Mouse (Mus musculus): ENCODE measurements around the gene Rpl18. TPM values are rescaled to one million over a fixed set of nuclear protein-coding genes. Genes with fewer than 3 reads are reported as not detected.
A peak's percentile ranks its signal among the peaks of the same experiment; 100 is the strongest.

Rpl18 gene
- polyA plus RNA-seq, 1 experiment: 1,792 TPM

DNA sequence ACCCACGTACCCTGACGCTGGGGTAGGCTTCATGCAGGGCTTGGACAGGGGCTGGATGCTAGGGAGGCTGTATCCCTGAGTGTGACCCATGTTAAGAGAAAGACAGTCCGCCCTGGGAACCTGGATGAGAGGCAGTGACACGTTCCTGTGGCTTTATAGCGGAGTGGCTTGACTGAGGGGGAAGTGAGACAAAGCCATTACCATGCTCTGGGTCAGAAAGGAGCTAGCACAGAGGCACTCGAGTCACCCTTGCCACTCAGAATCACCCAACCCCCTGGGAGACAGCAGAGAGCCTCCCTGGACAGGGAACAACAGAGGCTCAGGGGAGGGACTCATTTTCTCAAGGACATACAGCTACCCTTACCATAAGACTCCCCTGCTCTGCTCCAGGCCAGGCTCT, 26.2 kb upstream of the Rpl18 start:
- no peaks in the 10 kb centered on the region for H3K36me3 ChIP-seq (ENCODE audit: control insufficient read depth, insufficient read depth, low read length)
- H3K4me1 ChIP-seq (ENCODE audit: control insufficient read depth, insufficient read depth, insufficient read length): peaks cover 4% of the 10 kb centered on the region; the same call in 1 of the 2 replicates
- TF ChIP-seq POLR2A (IDR thresholded peaks at IDR 0.05; ENCODE audit: low read depth, low read length): no peak
- TF ChIP-seq CTCF (IDR thresholded peaks at IDR 0.05; ENCODE audit: extremely low read depth, insufficient read depth, insufficient read length, insufficient replicate concordance): no peak
- no peak overlapping the region for H3K4me3 ChIP-seq (ENCODE audit: extremely low read depth, insufficient read depth, insufficient read length)
- 43% methylated on average over 6 of the region's 6 CpGs for WGBS
- H3K27ac ChIP-seq (ENCODE audit: insufficient read depth, low read length): no peak overlapping the region
- H3K27me3 ChIP-seq (ENCODE audit: control insufficient read depth, insufficient read depth, low read length): no peaks in the 10 kb centered on the region
- DNase-seq (ENCODE audit: low read depth in 1 of 2, low spot score in 2 of 2): no peak

DNA sequence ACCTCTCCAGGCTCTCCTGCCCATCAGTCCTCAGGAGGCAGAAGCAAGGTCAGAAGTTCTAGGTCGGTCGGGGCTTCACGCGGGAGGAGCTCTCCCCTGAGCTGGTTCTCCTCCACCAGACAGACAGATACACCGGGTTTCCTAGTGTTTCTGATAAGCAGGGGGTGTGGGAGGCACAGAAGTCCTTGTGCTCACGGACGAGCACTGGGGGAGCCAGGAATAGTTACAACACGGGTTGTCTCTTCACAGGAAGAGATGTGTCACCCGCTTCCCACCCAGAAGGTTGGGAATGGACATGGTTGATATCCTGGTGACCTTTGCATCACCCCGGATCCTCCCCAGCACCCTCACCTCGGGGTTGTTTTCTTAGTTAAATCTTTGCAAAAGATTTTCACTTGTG, 25.5 kb upstream of the Rpl18 start:
- Histone ChIP-seq H3K36me3 (ENCODE audit: control insufficient read depth, insufficient read depth, low read length) (no peaks in the 10 kb centered on the region), H3K4me1 (ENCODE audit: control insufficient read depth, insufficient read depth, insufficient read length) (peaks cover 4% of the 10 kb centered on the region; the same call in 1 of the 2 replicates), H3K27ac (ENCODE audit: insufficient read depth, low read length) (no peak overlapping the region), H3K27me3 (ENCODE audit: control insufficient read depth, insufficient read depth, low read length) (no peaks in the 10 kb centered on the region), H3K4me3 (ENCODE audit: extremely low read depth, insufficient read depth, insufficient read length) (no peak overlapping the region)
- no peak for DNase-seq (ENCODE audit: low read depth in 1 of 2, low spot score in 2 of 2)
- WGBS: 81% methylated on average over 11 of the region's 11 CpGs
- TF ChIP-seq CTCF (IDR thresholded peaks at IDR 0.05; ENCODE audit: extremely low read depth, insufficient read depth, insufficient read length, insufficient replicate concordance) (no peak), POLR2A (IDR thresholded peaks at IDR 0.05; ENCODE audit: low read depth, low read length) (no peak)

DNA sequence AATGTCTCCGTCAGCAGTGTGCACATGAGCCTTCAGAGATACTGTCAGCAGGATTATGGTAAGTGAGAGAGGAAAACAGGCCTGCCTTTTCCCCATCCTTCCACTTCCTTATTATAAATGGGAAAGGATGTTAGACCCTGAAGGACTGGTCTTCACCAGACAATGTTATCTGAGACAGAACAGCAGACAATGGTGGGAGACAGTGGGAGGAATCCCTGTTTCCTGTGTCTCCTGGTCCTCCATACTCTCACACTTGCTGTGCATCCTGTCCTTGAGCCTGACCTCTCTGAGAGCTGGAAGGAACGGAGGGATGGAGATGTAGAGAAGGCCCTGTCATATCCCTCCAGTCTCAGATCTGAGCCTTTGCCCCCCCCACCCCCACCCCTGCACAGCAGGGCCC, 22.9 kb upstream of the Rpl18 start:
- WGBS: 80% methylated on average over 2 of the region's 2 CpGs
- no peak for DNase-seq (ENCODE audit: low read depth in 1 of 2, low spot score in 2 of 2)
- no peak overlapping the region for H3K4me3 ChIP-seq (ENCODE audit: extremely low read depth, insufficient read depth, insufficient read length)

DNA sequence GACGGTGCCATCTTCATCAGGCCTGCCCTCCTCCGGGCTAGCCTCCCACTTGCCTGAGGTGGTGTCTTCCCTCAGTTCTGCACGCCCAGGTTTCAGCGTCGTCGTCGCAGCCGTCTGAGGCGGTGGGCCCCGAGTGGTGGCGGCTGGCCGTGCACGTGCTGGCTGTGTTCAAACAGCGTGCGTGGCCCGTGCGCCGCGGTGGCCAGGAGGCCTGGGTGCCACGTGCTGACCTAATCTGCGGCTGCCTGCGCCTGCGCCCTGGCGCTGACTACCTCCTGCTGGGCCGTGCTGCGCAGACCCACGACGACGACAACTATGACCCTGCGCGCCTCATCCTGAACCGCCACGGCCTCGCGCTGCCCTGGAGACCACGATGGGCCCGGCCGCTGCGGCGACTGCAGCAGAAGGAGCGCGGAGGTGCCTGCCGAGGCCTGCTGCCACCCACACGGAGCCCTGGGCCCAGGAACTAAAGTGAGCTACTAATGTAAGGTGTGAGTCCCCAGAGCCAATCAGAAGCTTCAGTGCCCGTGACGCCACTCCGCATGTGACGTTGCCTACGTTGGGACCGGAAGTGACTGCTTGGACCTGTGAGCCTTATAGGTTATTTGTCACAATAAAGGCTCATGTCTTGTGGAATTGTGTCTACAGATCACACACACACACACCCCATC, 21.2 kb upstream of the Rpl18 start, which contains the start of gene Sec1:
Gene Sec1 (minus strand): TSS at position 482 of the 671 bp plus-strand sequence.
- 0 out of 2 replicates have a peak within 1 kb of the TSS, but pooled peaks have one; percentile 28 for H3K27ac ChIP-seq (ENCODE audit: insufficient read depth, low read length)
- DNase-seq (ENCODE audit: low read depth in 1 of 2, low spot score in 2 of 2): no peak
- H3K4me3 ChIP-seq (ENCODE audit: extremely low read depth, insufficient read depth, insufficient read length): no peak within 1 kb of the TSS
- 95% methylated on average over 50 of the region's 50 CpGs for WGBS
- no peaks in the 10 kb centered on the region for H3K4me1 ChIP-seq (ENCODE audit: control insufficient read depth, insufficient read depth, insufficient read length)
- no peaks in the 10 kb centered on the region for H3K27me3 ChIP-seq (ENCODE audit: control insufficient read depth, insufficient read depth, low read length)
- no peak for TF ChIP-seq CTCF (IDR thresholded peaks at IDR 0.05; ENCODE audit: extremely low read depth, insufficient read depth, insufficient read length, insufficient replicate concordance)
- TF ChIP-seq POLR2A (IDR thresholded peaks at IDR 0.05; ENCODE audit: low read depth, low read length): no peak
- H3K36me3 ChIP-seq (ENCODE audit: control insufficient read depth, insufficient read depth, low read length): no peaks in the 10 kb centered on the region

More for the DNA sequence above, 22.9 kb upstream of the Rpl18 start:
- Histone ChIP-seq H3K36me3 (ENCODE audit: control insufficient read depth, insufficient read depth, low read length) (no peaks in the 10 kb centered on the region), H3K27ac (ENCODE audit: insufficient read depth, low read length) (no peak overlapping the region), H3K27me3 (ENCODE audit: control insufficient read depth, insufficient read depth, low read length) (no peaks in the 10 kb centered on the region), H3K4me1 (ENCODE audit: control insufficient read depth, insufficient read depth, insufficient read length) (no peaks in the 10 kb centered on the region)
- no peak for TF ChIP-seq CTCF (IDR thresholded peaks at IDR 0.05; ENCODE audit: extremely low read depth, insufficient read depth, insufficient read length, insufficient replicate concordance)
- TF ChIP-seq POLR2A (IDR thresholded peaks at IDR 0.05; ENCODE audit: low read depth, low read length): no peak

DNA sequence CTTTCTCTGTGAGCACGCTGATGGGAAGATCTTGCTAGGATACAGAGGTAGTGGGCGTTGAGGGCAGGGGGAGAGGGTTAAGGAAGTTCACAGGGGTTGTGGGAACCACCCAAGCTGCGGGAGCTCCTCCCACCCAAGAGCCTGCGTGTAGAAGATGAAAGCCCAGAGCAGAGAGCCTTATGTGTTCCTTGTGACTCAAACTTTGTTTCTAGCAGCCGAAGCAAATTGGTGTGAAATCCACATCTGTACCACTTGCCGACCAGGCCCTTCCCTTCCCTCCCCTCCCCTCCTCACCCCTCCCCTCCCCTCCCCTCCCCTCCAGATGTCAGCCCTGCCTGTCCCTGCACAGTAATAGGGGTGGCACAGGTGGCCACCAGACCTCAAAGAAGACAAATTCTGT, 20.2 kb upstream of the Rpl18 start:
- H3K4me1 ChIP-seq (ENCODE audit: control insufficient read depth, insufficient read depth, insufficient read length): peaks cover 4% of the 10 kb centered on the region; the same call in 1 of the 2 replicates
- TF ChIP-seq CTCF (IDR thresholded peaks at IDR 0.05; ENCODE audit: extremely low read depth, insufficient read depth, insufficient read length, insufficient replicate concordance): no peak
- no peak for TF ChIP-seq POLR2A (IDR thresholded peaks at IDR 0.05; ENCODE audit: low read depth, low read length)
- DNase-seq (ENCODE audit: low read depth in 1 of 2, low spot score in 2 of 2): no peak
- WGBS: 25% methylated on average over 6 of the region's 6 CpGs
- H3K27ac ChIP-seq (ENCODE audit: insufficient read depth, low read length): 0 out of 2 replicates have a peak overlapping the region, but pooled peaks have one; percentile 28
- no peaks in the 10 kb centered on the region for H3K36me3 ChIP-seq (ENCODE audit: control insufficient read depth, insufficient read depth, low read length)
- no peak overlapping the region for H3K4me3 ChIP-seq (ENCODE audit: extremely low read depth, insufficient read depth, insufficient read length)
- peaks cover 7% of the 10 kb centered on the region for H3K27me3 ChIP-seq (ENCODE audit: control insufficient read depth, insufficient read depth, low read length)

DNA sequence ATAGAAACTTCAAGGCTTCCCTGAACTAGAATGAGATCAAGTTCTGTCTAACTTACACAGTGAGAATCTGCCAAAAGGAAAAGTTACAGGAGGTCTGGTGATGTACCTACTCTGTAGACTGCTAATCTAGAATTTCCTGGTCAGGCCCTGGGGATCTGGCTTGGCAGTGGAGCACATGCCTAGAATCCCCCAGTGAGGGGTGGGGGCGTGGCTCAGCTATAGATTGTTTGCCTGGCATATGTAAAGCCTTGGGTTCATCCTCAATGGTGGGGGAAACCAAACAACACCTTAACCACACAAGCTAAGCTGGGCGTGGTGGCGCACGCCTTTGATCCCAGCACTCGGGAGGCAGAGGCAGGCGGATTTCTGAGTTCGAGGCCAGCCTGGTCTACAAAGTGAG, 17.4 kb upstream of the Rpl18 start:
- WGBS: 83% methylated on average over 7 of the region's 7 CpGs
- Histone ChIP-seq H3K4me3 (ENCODE audit: extremely low read depth, insufficient read depth, insufficient read length) (no peak overlapping the region), H3K36me3 (ENCODE audit: control insufficient read depth, insufficient read depth, low read length) (no peaks in the 10 kb centered on the region), H3K27ac (ENCODE audit: insufficient read depth, low read length) (no peak overlapping the region), H3K27me3 (ENCODE audit: control insufficient read depth, insufficient read depth, low read length) (peaks cover 11% of the 10 kb centered on the region), H3K4me1 (ENCODE audit: control insufficient read depth, insufficient read depth, insufficient read length) (peaks cover 10% of the 10 kb centered on the region)
- no peak for DNase-seq (ENCODE audit: low read depth in 1 of 2, low spot score in 2 of 2)
- TF ChIP-seq CTCF (IDR thresholded peaks at IDR 0.05; ENCODE audit: extremely low read depth, insufficient read depth, insufficient read length, insufficient replicate concordance) (no peak), POLR2A (IDR thresholded peaks at IDR 0.05; ENCODE audit: low read depth, low read length) (no peak)

DNA sequence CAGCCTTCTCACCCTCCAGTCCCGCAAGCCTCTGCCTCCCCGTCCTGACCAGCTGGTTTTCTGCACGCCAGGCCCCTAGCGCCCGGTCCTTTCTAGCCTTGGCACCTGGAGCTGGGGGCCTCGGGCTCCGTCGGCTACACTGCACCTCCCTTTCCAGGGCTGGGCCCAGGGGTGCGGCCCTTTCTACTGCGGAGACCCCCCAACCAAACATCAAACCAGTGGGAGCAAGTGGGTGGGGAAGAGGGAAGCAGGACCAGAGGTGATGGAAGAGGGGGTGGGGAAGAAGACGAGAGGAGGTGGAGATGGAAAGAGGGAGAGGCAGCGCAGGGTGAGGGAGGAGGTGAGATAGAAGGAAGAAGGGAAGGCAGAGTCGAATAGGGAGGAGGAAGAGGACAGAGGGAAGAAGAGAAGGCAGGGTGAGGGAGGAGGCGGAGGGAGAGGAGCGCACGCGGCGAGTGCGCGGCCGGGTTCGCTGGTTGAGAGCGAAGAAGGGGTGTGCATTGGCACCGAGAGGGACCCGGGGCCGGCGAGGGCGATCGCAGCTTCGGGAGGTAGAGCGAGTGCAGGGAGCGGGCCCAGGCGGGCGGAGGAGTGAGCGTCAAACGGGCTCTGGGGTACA, 15.6 kb upstream of the Rpl18 start, which contains the start of gene Car11:
Gene Car11 (plus strand): TSS at position 321 of the 619 bp plus-strand sequence.
- H3K27me3 ChIP-seq (ENCODE audit: control insufficient read depth, insufficient read depth, low read length): peaks cover 11% of the 10 kb centered on the region
- WGBS: 14% methylated on average over 36 of the region's 36 CpGs
- H3K36me3 ChIP-seq (ENCODE audit: control insufficient read depth, insufficient read depth, low read length): no peaks in the 10 kb centered on the region
- DNase-seq (ENCODE audit: low read depth in 1 of 2, low spot score in 2 of 2): no peak
- H3K4me3 ChIP-seq (ENCODE audit: extremely low read depth, insufficient read depth, insufficient read length): peak within 1 kb of the TSS; percentile 18; the same call in 1 of the 2 replicates
- H3K27ac ChIP-seq (ENCODE audit: insufficient read depth, low read length): no peak within 1 kb of the TSS
- no peak for TF ChIP-seq POLR2A (IDR thresholded peaks at IDR 0.05; ENCODE audit: low read depth, low read length)
- TF ChIP-seq CTCF (IDR thresholded peaks at IDR 0.05; ENCODE audit: extremely low read depth, insufficient read depth, insufficient read length, insufficient replicate concordance): no peak
- H3K4me1 ChIP-seq (ENCODE audit: control insufficient read depth, insufficient read depth, insufficient read length): peaks cover 18% of the 10 kb centered on the region

All from spleen, adult 2 months (tissue).